9 mouse cellular contexts compared by ENCODE assay signal in the genomic region with DNA sequence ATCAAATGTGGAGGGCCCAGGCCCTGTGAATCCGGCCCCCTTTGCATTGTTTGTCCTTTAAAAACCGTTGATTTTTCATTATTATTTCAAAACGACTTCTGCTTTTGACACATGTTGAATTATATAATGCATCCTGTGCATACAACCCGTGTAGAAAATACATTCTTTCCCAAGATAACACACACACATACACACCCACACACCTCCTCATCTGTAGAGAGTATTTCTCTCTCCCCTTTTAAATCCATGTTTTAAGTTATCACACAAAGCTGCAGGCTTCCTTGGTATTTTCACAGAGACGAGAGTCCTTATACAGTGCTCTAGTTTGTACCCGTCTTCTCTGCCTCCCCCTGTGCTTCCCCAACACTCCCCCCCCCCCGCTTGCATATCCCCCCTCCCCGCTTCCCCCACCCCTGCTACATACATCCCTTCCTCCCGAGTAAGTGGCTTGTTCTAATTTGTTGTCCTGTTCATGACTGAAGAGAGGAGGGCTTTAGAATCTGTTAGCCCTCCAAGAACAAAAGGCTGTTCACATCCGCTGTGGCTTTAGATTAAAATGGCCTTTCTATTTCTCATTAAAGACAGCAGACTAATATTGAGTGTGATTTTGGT.
DNase-seq lines count a peak whose midpoint lies in the region; ATAC-seq and TF ChIP-seq lines count a peak whose summit lies in the region.
"Had no signal": no experiment of that assay in that cellular context is flagged by ENCODE, and none has a peak within 500 bp of the region (broad histone marks: within the 10 kb centered on the region; RNA-seq: fewer than 3 reads in every experiment).

No protein-coding gene starts in this region.

- H3K27me3 ChIP-seq in heart, embryonic 12.5 days (replicated peaks), result no peaks in the 10 kb centered on the region
- no peaks in the 10 kb centered on the region for H3K27me3 ChIP-seq in testis, adult 2 months (ENCODE audit: control insufficient read depth, insufficient read depth, low read length)
- no peaks in the 10 kb centered on the region for H3K27me3 ChIP-seq in limb, embryonic 13.5 days

- no peak overlapping the region for H3K4me3 ChIP-seq in heart, embryonic 12.5 days
- no peak overlapping the region for H3K4me3 ChIP-seq in testis, adult 2 months (ENCODE audit: control insufficient read depth, low read depth, low read length)
- H3K4me3 ChIP-seq in limb, embryonic 13.5 days, result no peak overlapping the region
- H3K4me3 ChIP-seq: megakaryocyte, embryonic 14.5 days had no signal

- no peaks in the 10 kb centered on the region for H3K36me3 ChIP-seq in heart, embryonic 12.5 days
- H3K36me3 ChIP-seq in testis, adult 2 months (ENCODE audit: control insufficient read depth, insufficient read depth, low read length), result no peaks in the 10 kb centered on the region
- no peaks in the 10 kb centered on the region for H3K36me3 ChIP-seq in limb, embryonic 13.5 days

- 41% methylated on average over 10 of the region's 10 CpGs for WGBS in heart, embryonic 12.5 days
- WGBS in limb, embryonic 13.5 days, result 38% methylated on average over 10 of the region's 10 CpGs

- 0 out of 2 replicates have a peak, but pooled peaks cover 7% of the 10 kb centered on the region for H3K9me3 ChIP-seq in heart, embryonic 12.5 days (replicated peaks)
- peaks cover 5% of the 10 kb centered on the region; the same call in 1 of the 2 replicates for H3K9me3 ChIP-seq in limb, embryonic 13.5 days

- no peak for TF ChIP-seq CTCF in testis, adult 2 months (IDR thresholded peaks at IDR 0.05; ENCODE audit: control insufficient read depth, insufficient read depth, insufficient replicate concordance, low read depth, low read length)

- peaks cover 30% of the 10 kb centered on the region for H3K4me1 ChIP-seq in heart, embryonic 12.5 days (replicated peaks)
- H3K4me1 ChIP-seq in testis, adult 2 months (ENCODE audit: control insufficient read depth, insufficient read depth, low read length), result no peaks in the 10 kb centered on the region; the same call in 1 of the 2 replicates
- H3K4me1 ChIP-seq in limb, embryonic 13.5 days, result peaks cover 28% of the 10 kb centered on the region
- H3K4me1 ChIP-seq: megakaryocyte, embryonic 14.5 days had no signal

- DNase-seq in heart, postnatal 25 days (ENCODE audit: low spot score), result no peak
- DNase-seq in testis, postnatal 10 days (ENCODE audit: low spot score), result no peak
- peak; percentile 26 for DNase-seq in telencephalon, adult 2 months (ENCODE audit: low read depth, low spot score)
- no peak for DNase-seq in left cerebral cortex, postnatal 4 days
- no peak for DNase-seq in ovary, adult 18-20 months (ENCODE audit: low spot score)

- peak overlapping the region; percentile 73; the same call in 1 of the 2 replicates for H3K27ac ChIP-seq in heart, embryonic 12.5 days (ENCODE audit: poor library complexity, severe bottlenecking)
- H3K27ac ChIP-seq in testis, adult 2 months (ENCODE audit: control insufficient read depth, insufficient read depth, low read depth, low read length), result peak overlapping the region; percentile 51
- peak overlapping the region; percentile 52; the same call in 1 of the 2 replicates for H3K27ac ChIP-seq in limb, embryonic 13.5 days

- peak overlapping the region; percentile 49 for H3K4me2 ChIP-seq in heart, embryonic 12.5 days
- H3K4me2 ChIP-seq in limb, embryonic 13.5 days (replicated peaks), result peak overlapping the region; percentile 45; the same call in 1 of the 2 replicates

- ATAC-seq in heart, embryonic 12.5 days (ENCODE audit: insufficient number of reproducible peaks, low FRiP score), result no peak
- ATAC-seq in limb, embryonic 13.5 days (ENCODE audit: low FRiP score, low read depth), result no peak

- no peak overlapping the region for H3K9ac ChIP-seq in heart, embryonic 12.5 days
- peak overlapping the region; percentile 45 for H3K9ac ChIP-seq in limb, embryonic 13.5 days

- intact Hi-C loops in heart, postnatal 25 days (cut with DNase I), result no loop called here
- intact Hi-C loops in left cerebral cortex, postnatal 4 days (cut with DNase I), result no loop called here

- TF ChIP-seq POLR2A in testis, adult 2 months (IDR thresholded peaks at IDR 0.05; ENCODE audit: control insufficient read depth, low read depth, low read length), result no peak
